19 mouse cellular contexts compared by ENCODE assay signal in the genomic region with DNA sequence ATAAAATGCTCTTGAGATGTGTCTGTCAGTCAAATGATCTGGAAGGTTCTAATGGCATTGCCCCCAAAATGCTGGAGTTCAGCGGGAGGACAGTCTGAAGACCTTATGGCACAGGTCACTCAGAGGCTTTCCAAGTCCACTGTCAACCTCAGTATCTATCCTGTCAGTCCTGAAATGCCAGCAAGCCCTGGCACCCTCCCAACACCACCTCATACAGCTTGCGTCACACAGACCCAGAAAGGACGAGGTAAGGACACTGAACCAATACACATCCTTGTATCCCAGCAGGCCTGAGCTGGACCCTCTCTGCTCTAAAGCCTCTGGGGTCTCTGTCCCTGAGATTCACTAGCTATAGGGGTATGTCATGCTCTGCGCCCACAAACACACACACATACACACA.
A peak's percentile ranks its signal among the peaks of the same experiment; 100 is the strongest.
DNase-seq lines count a peak whose midpoint lies in the region; ATAC-seq and TF ChIP-seq lines count a peak whose summit lies in the region.
"Had no signal": no experiment of that assay in that cellular context is flagged by ENCODE, and none has a peak within 500 bp of the region (broad histone marks: within the 10 kb centered on the region; RNA-seq: fewer than 3 reads in every experiment).

No protein-coding gene starts in this region.

- no peak overlapping the region for H3K9ac ChIP-seq in heart, embryonic 12.5 days
- H3K9ac ChIP-seq in liver, adult 2 months (ENCODE audit: low read depth, low read length) = no peak overlapping the region
- no peak overlapping the region for H3K9ac ChIP-seq in liver, postnatal 0 days (replicated peaks)
- H3K9ac ChIP-seq in forebrain, embryonic 15.5 days (replicated peaks) = no peak overlapping the region
- H3K9ac ChIP-seq in midbrain, embryonic 16.5 days (ENCODE audit: low read depth, low read length) = no peak overlapping the region
- H3K9ac ChIP-seq: embryonic facial prominence, embryonic 13.5 days; forebrain, embryonic 12.5 days; forebrain, postnatal 0 days; hindbrain, embryonic 15.5 days had no signal

- no peak for ATAC-seq in heart, embryonic 12.5 days (ENCODE audit: insufficient number of reproducible peaks, low FRiP score)
- ATAC-seq in liver, postnatal 0 days = no peak
- no peak for ATAC-seq in forebrain, embryonic 15.5 days (replicated peaks)
- no peak for ATAC-seq in midbrain, embryonic 16.5 days
- ATAC-seq: forebrain, postnatal 0 days; intestine, embryonic 16.5 days had no signal

- DNase-seq in heart, adult 18-20 months = peak; percentile 35 to 55
- DNase-seq in liver, adult 2 months (ENCODE audit: extremely low read depth, low read depth, low spot score) = peak; percentile 27
- DNase-seq in liver, postnatal 0 days = no peak
- peak; percentile 56 for DNase-seq in heart, postnatal 14 days
- DNase-seq: adrenal gland, adult 2 months; cerebellum, adult 11 months; cerebellum, adult 9-10 months; cerebellum, postnatal 36 days; forebrain, postnatal 0 days; gastrocnemius, postnatal 14 days; kidney, adult 2 months had no signal

- H3K27me3 ChIP-seq in heart, embryonic 12.5 days (replicated peaks) = 0 out of 2 replicates have a peak, but pooled peaks cover 10% of the 10 kb centered on the region
- peaks cover 2% of the 10 kb centered on the region; the same call in 1 of the 2 replicates for H3K27me3 ChIP-seq in liver, adult 2 months (ENCODE audit: control insufficient read depth, insufficient read depth, low read length)
- H3K27me3 ChIP-seq in liver, postnatal 0 days (ENCODE audit: insufficient read depth, low read length) = no peaks in the 10 kb centered on the region
- H3K27me3 ChIP-seq in forebrain, embryonic 15.5 days = no peaks in the 10 kb centered on the region
- no peaks in the 10 kb centered on the region; the same call in 1 of the 2 replicates for H3K27me3 ChIP-seq in midbrain, embryonic 16.5 days (ENCODE audit: control insufficient read depth, insufficient read depth, low read depth, low read length)

- H3K9me3 ChIP-seq in heart, embryonic 12.5 days (replicated peaks) = no peaks in the 10 kb centered on the region
- no peaks in the 10 kb centered on the region for H3K9me3 ChIP-seq in liver, postnatal 0 days (ENCODE audit: low read length)
- H3K9me3 ChIP-seq in forebrain, embryonic 15.5 days = no peaks in the 10 kb centered on the region
- H3K9me3 ChIP-seq in midbrain, embryonic 16.5 days (replicated peaks; ENCODE audit: control insufficient read depth, low read length, poor library complexity, severe bottlenecking) = no peaks in the 10 kb centered on the region
- H3K9me3 ChIP-seq: embryonic facial prominence, embryonic 13.5 days; forebrain, embryonic 12.5 days; hindbrain, embryonic 10.5 days; hindbrain, embryonic 15.5 days had no signal

- TF ChIP-seq EP300 in liver, postnatal 0 days (IDR thresholded peaks at IDR 0.05; ENCODE audit: low read depth) = no peak

- H3K36me3 ChIP-seq in heart, embryonic 12.5 days = no peaks in the 10 kb centered on the region
- no peaks in the 10 kb centered on the region for H3K36me3 ChIP-seq in liver, adult 2 months (ENCODE audit: control insufficient read depth, insufficient read depth, low read length)
- H3K36me3 ChIP-seq in liver, postnatal 0 days (replicated peaks; ENCODE audit: insufficient read depth, low read length) = no peaks in the 10 kb centered on the region
- H3K36me3 ChIP-seq in forebrain, embryonic 15.5 days = no peaks in the 10 kb centered on the region
- no peaks in the 10 kb centered on the region for H3K36me3 ChIP-seq in midbrain, embryonic 16.5 days (ENCODE audit: control insufficient read depth, insufficient read depth, low read length)
- H3K36me3 ChIP-seq: embryonic facial prominence, embryonic 13.5 days; forebrain, embryonic 12.5 days; hindbrain, embryonic 10.5 days; hindbrain, embryonic 15.5 days had no signal

- no peaks in the 10 kb centered on the region for H3K79me2 ChIP-seq in liver, adult 2 months (ENCODE audit: control insufficient read depth, insufficient read depth, low read length)

- intact Hi-C loops in heart, postnatal 14 days (cut with DNase I) = no loop called here

- H3K27ac ChIP-seq in heart, embryonic 12.5 days (ENCODE audit: poor library complexity, severe bottlenecking) = no peak overlapping the region
- H3K27ac ChIP-seq in liver, adult 2 months (replicated peaks; ENCODE audit: insufficient read depth, low read depth, low read length) = no peak overlapping the region
- no peak overlapping the region for H3K27ac ChIP-seq in liver, postnatal 0 days (ENCODE audit: low read depth)
- H3K27ac ChIP-seq in forebrain, embryonic 15.5 days (replicated peaks) = no peak overlapping the region
- no peak overlapping the region for H3K27ac ChIP-seq in midbrain, embryonic 16.5 days (ENCODE audit: low read length)
- H3K27ac ChIP-seq: embryonic facial prominence, embryonic 13.5 days; forebrain, embryonic 12.5 days; hindbrain, embryonic 10.5 days; hindbrain, embryonic 15.5 days had no signal

- TF ChIP-seq POLR2A in liver, adult 2 months (IDR thresholded peaks at IDR 0.05; ENCODE audit: extremely low read depth, insufficient read depth, low read length) = no peak

- no peak overlapping the region for H3K4me3 ChIP-seq in heart, embryonic 12.5 days
- no peak overlapping the region for H3K4me3 ChIP-seq in liver, adult 2 months (ENCODE audit: insufficient read depth, low read depth, low read length)
- H3K4me3 ChIP-seq in liver, postnatal 0 days (ENCODE audit: low read depth, low read length) = no peak overlapping the region
- no peak overlapping the region for H3K4me3 ChIP-seq in forebrain, embryonic 15.5 days
- no peak overlapping the region for H3K4me3 ChIP-seq in midbrain, embryonic 16.5 days (ENCODE audit: low read depth, low read length)
- H3K4me3 ChIP-seq: embryonic facial prominence, embryonic 13.5 days; forebrain, embryonic 12.5 days; hindbrain, embryonic 10.5 days; hindbrain, embryonic 15.5 days had no signal

- no peak for TF ChIP-seq CTCF in liver, adult 2 months (IDR thresholded peaks at IDR 0.05; ENCODE audit: low read depth, low read length)
- TF ChIP-seq CTCF in liver, postnatal 0 days (IDR thresholded peaks at IDR 0.05; ENCODE audit: low read depth) = no peak

- H3K4me1 ChIP-seq in heart, embryonic 12.5 days (replicated peaks) = peaks cover 9% of the 10 kb centered on the region; the same call in 1 of the 2 replicates
- no peaks in the 10 kb centered on the region for H3K4me1 ChIP-seq in liver, adult 2 months (ENCODE audit: control insufficient read depth, insufficient read depth, low read length)
- peaks cover 3% of the 10 kb centered on the region; the same call in 1 of the 2 replicates for H3K4me1 ChIP-seq in liver, postnatal 0 days (ENCODE audit: insufficient read depth)
- peaks cover 7% of the 10 kb centered on the region for H3K4me1 ChIP-seq in forebrain, embryonic 15.5 days
- peaks cover 7% of the 10 kb centered on the region; the same call in 1 of the 2 replicates for H3K4me1 ChIP-seq in midbrain, embryonic 16.5 days (ENCODE audit: control insufficient read depth, insufficient read depth, low read length)

- no peak overlapping the region for H3K4me2 ChIP-seq in heart, embryonic 12.5 days
- H3K4me2 ChIP-seq in liver, postnatal 0 days (ENCODE audit: low read depth, low read length) = no peak overlapping the region
- no peak overlapping the region for H3K4me2 ChIP-seq in forebrain, embryonic 15.5 days (replicated peaks)
- H3K4me2 ChIP-seq in midbrain, embryonic 16.5 days (ENCODE audit: low read length) = no peak overlapping the region
- H3K4me2 ChIP-seq: embryonic facial prominence, embryonic 13.5 days; forebrain, embryonic 12.5 days; hindbrain, embryonic 15.5 days had no signal

- WGBS in heart, embryonic 12.5 days = 71% methylated on average over 4 of the region's 4 CpGs
- 58% methylated on average over 4 of the region's 4 CpGs for WGBS in liver, adult 2 months
- WGBS in liver, postnatal 0 days (ENCODE audit: insufficient replicate concordance) = 65% methylated on average over 4 of the region's 4 CpGs
- WGBS in forebrain, embryonic 15.5 days = 85% methylated on average over 4 of the region's 4 CpGs
- 94% methylated on average over 4 of the region's 4 CpGs for WGBS in midbrain, embryonic 16.5 days
